In the genomic region with DNA sequence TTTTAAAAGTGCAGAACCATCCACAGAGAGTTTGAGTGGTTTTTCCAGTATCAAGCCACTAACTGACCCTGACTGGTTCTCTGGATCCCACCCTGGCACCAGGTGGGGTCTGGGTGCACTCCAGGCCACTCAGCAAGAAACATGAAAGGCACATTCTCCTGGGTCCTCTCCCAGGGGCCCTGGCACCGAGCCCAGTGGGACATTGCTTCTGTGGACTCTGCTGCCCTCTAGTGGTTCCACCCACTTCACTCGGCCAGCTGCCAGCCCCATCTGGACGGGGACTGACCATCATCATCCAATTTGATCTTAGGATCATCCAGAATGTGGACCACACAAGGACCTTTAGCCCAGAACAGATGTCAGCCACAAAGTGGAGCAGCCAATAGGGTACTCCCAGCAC, we compare ENCODE assay signal across 8 mouse cellular contexts. TPM values are rescaled to one million over a fixed set of nuclear protein-coding genes. Genes with fewer than 3 reads are reported as not detected.
DNase-seq lines count a peak whose midpoint lies in the region; ATAC-seq lines count a peak whose summit lies in the region.

No protein-coding gene starts in this region.

- peak; percentile 89 for DNase-seq in forebrain, embryonic 11.5 days (ENCODE audit: low spot score)
- peak; percentile 43 for DNase-seq in T-cell, adult 2 months (ENCODE audit: low spot score)
- DNase-seq in embryo, embryonic 10.5 days (ENCODE audit: low spot score): peak; percentile 84
- DNase-seq in layer of hippocampus, postnatal 14 days (ENCODE audit: low spot score in 2 of 2): peak; percentile 77 to 80
- DNase-seq in mesoderm, embryonic 11.5 days (ENCODE audit: low read depth, low spot score): peak; percentile 79
- DNase-seq in spleen, postnatal 10 days (ENCODE audit: low spot score in 2 of 2): peak; percentile 33 to 78

- H3K27ac ChIP-seq in forebrain, embryonic 11.5 days (ENCODE audit: low read depth, low read length): no peak overlapping the region
- H3K27ac ChIP-seq in forebrain, embryonic 16.5 days (ENCODE audit: low read length): no peak overlapping the region
- no peak overlapping the region for H3K27ac ChIP-seq in heart, embryonic 13.5 days (replicated peaks)

- no peak overlapping the region for H3K4me2 ChIP-seq in forebrain, embryonic 11.5 days (ENCODE audit: low read depth, low read length, severe bottlenecking)
- H3K4me2 ChIP-seq in forebrain, embryonic 16.5 days (ENCODE audit: low read length): no peak overlapping the region
- H3K4me2 ChIP-seq in heart, embryonic 13.5 days: no peak overlapping the region

- H3K36me3 ChIP-seq in forebrain, embryonic 11.5 days (ENCODE audit: control insufficient read depth, insufficient read depth, low read length): no peaks in the 10 kb centered on the region
- H3K36me3 ChIP-seq in forebrain, embryonic 16.5 days (ENCODE audit: control insufficient read depth, insufficient read depth): no peaks in the 10 kb centered on the region
- no peaks in the 10 kb centered on the region for H3K36me3 ChIP-seq in heart, embryonic 13.5 days

- H3K9me3 ChIP-seq in forebrain, embryonic 11.5 days (ENCODE audit: control insufficient read depth, low read length): no peaks in the 10 kb centered on the region
- H3K9me3 ChIP-seq in forebrain, embryonic 16.5 days (ENCODE audit: control insufficient read depth, low read length): no peaks in the 10 kb centered on the region
- H3K9me3 ChIP-seq in heart, embryonic 13.5 days: no peaks in the 10 kb centered on the region

- ATAC-seq in forebrain, embryonic 11.5 days (replicated peaks; ENCODE audit: low FRiP score): no peak
- ATAC-seq in forebrain, embryonic 16.5 days: no peak
- no peak for ATAC-seq in heart, embryonic 13.5 days (ENCODE audit: extremely low read depth, insufficient number of reproducible peaks, low FRiP score, low TSS enrichment)

- H3K27me3 ChIP-seq in forebrain, embryonic 11.5 days (ENCODE audit: control insufficient read depth, insufficient read depth, low read length): no peaks in the 10 kb centered on the region
- H3K27me3 ChIP-seq in forebrain, embryonic 16.5 days (replicated peaks; ENCODE audit: control insufficient read depth, insufficient read depth, low read length): no peaks in the 10 kb centered on the region; the same call in 1 of the 2 replicates
- peaks cover 24% of the 10 kb centered on the region for H3K27me3 ChIP-seq in heart, embryonic 13.5 days (replicated peaks)

- H3K4me1 ChIP-seq in forebrain, embryonic 11.5 days (replicated peaks; ENCODE audit: control insufficient read depth, insufficient read depth, low read length): no peaks in the 10 kb centered on the region
- 0 out of 2 replicates have a peak, but pooled peaks cover 4% of the 10 kb centered on the region for H3K4me1 ChIP-seq in forebrain, embryonic 16.5 days (replicated peaks; ENCODE audit: control insufficient read depth, insufficient read depth, low read length)
- H3K4me1 ChIP-seq in heart, embryonic 13.5 days: peaks cover 11% of the 10 kb centered on the region

- no peak overlapping the region for H3K4me3 ChIP-seq in forebrain, embryonic 11.5 days (ENCODE audit: low read depth, low read length)
- no peak overlapping the region for H3K4me3 ChIP-seq in forebrain, embryonic 16.5 days (replicated peaks; ENCODE audit: low read length)
- no peak overlapping the region for H3K4me3 ChIP-seq in heart, embryonic 13.5 days

- WGBS in forebrain, embryonic 11.5 days: 3% methylated on average over 3 of the region's 3 CpGs
- WGBS in forebrain, embryonic 16.5 days: 0% methylated on average over 3 of the region's 3 CpGs
- 0% methylated on average over 3 of the region's 3 CpGs for WGBS in heart, embryonic 13.5 days

- no peak overlapping the region for H3K9ac ChIP-seq in forebrain, embryonic 11.5 days (ENCODE audit: low read length)
- no peak overlapping the region for H3K9ac ChIP-seq in forebrain, embryonic 16.5 days (replicated peaks; ENCODE audit: low read depth, low read length)
- 0 out of 2 replicates have a peak overlapping the region, but pooled peaks have one; percentile 28 for H3K9ac ChIP-seq in heart, embryonic 13.5 days

RNA-seq across cellular contexts. Expression of a gene that starts 15.6 kb away (rescaled TPM):
- 23.0 and 26.2 TPM in 2 replicates for polyA plus RNA-seq in forebrain, embryonic 11.5 days (2014; fragmentation: Nextera tagmentation; extraction: Ambion mirVana)
- polyA plus RNA-seq in forebrain, embryonic 16.5 days (2015; fragmentation: Nextera tagmentation; extraction: Ambion mirVana): 22.0 and 22.5 TPM in 2 replicates
- 8.4 and 9.7 TPM in 2 replicates for polyA plus RNA-seq in heart, embryonic 13.5 days (2015; fragmentation: Nextera tagmentation; extraction: Ambion mirVana)
- total RNA-seq in layer of hippocampus, postnatal 14 days (2021): 100 to 1,000 TPM; 118 to 128 TPM
